Mouse (Mus musculus) liver, embryonic 12.5 days (tissue): ENCODE measurements around the gene Fbf1. TPM values are rescaled to one million over a fixed set of nuclear protein-coding genes. Genes with fewer than 3 reads are reported as not detected.
A peak's percentile ranks its signal among the peaks of the same experiment; 100 is the strongest.
"Not testable (repeated sequence)": the region's sequence is repeated elsewhere in the genome, so short reads cannot be mapped to it uniquely, and the experiment has no call there.

Experiments used
- ATAC-seq: fragments of 200-750 bp; cut with Nextera tagmentation; 2 replicates; pipeline ENCODE4 v1.8.0; 2017; ENCODE audit warnings: moderate number of reproducible peaks, mild to moderate bottlenecking, moderate library complexity
- H3K27ac ChIP-seq: fragments of 300-500 bp; sonication (generic); 2 replicates; pipeline ENCODE4 v1.5.1; 2016; ENCODE audit warnings: mild to moderate bottlenecking
- H3K27me3 ChIP-seq: fragments of 300-500 bp; sonication (generic); replicated peaks from 2 replicates; pipeline ENCODE4 v1.6.1; 2016; ENCODE audit warnings: mild to moderate bottlenecking, moderate library complexity
- H3K36me3 ChIP-seq: fragments of 300-500 bp; sonication (generic); 2 replicates; pipeline ENCODE4 v1.6.1; 2016; ENCODE audit warnings: mild to moderate bottlenecking, moderate library complexity
- H3K4me1 ChIP-seq: fragments of 300-500 bp; sonication (generic); 2 replicates; pipeline ENCODE4 v1.6.1; 2016
- H3K4me2 ChIP-seq: fragments of 300-500 bp; sonication (generic); 2 replicates; pipeline ENCODE4 v1.6.1; 2016; ENCODE audit warnings: mild to moderate bottlenecking, moderate library complexity
- H3K4me3 ChIP-seq: fragments of 300-500 bp; sonication (generic); 2 replicates; pipeline ENCODE4 v1.5.1; 2016; ENCODE audit warnings: mild to moderate bottlenecking, moderate library complexity
- H3K9ac ChIP-seq: fragments of 300-500 bp; sonication (generic); 2 replicates; pipeline ENCODE4 v1.6.1; 2016; ENCODE audit warnings: mild to moderate bottlenecking, moderate library complexity
- H3K9me3 ChIP-seq: fragments of 300-500 bp; sonication (generic); replicated peaks from 2 replicates; pipeline ENCODE4 v1.6.1; 2016; ENCODE audit warnings: mild to moderate bottlenecking, moderate library complexity
- WGBS: fragments of 180-500 bp; shearing (Covaris S2); methylation state at CpG from one replicate; pipeline ENCODE4 v1.1.7; 2016; ENCODE audit not compliant: insufficient replicate concordance; 5-methylcytosine and 5-hydroxymethylcytosine counted together
- polyA plus RNA-seq: library from polyadenylated mRNA; unstranded; fragments of >200 nt; fragmentation: Nextera tagmentation; extraction: Ambion mirVana; gene quantifications from 2 replicates; pipeline ENCODE4 v1.2.1, GENCODE M21; 2016

The Fbf1 gene
- polyA plus RNA-seq, 1 experiment from 2014 or later, result 14.3 TPM

- H3K27ac ChIP-seq, result peak overlapping the region; percentile 68
- 42% methylated on average over 3 of the region's 4 CpGs for WGBS
- no peak overlapping the region for H3K4me3 ChIP-seq
- H3K4me2 ChIP-seq, result no peak overlapping the region; the same call in 1 of the 2 replicates
- H3K4me1 ChIP-seq, result peaks cover 90% of the 10 kb centered on the region
- no peaks in the 10 kb centered on the region for H3K9me3 ChIP-seq
- H3K27me3 ChIP-seq, result peaks cover 20% of the 10 kb centered on the region
- no peaks in the 10 kb centered on the region for H3K36me3 ChIP-seq
- no peak for ATAC-seq
- H3K9ac ChIP-seq, result no peak overlapping the region
Measured at GRCm38 (mm10) chr11:116102472-116102871, 65.5 kb downstream of the Fbf1 start.

GRCm38 (mm10) chr11:116101931-116102381 lies 66.0 kb downstream of the Fbf1 start:
- Histone ChIP-seq H3K36me3 (no peaks in the 10 kb centered on the region), H3K4me2 (peak overlapping the region; percentile 21), H3K9ac (peak overlapping the region; percentile 14; the same call in 1 of the 2 replicates), H3K27me3 (peaks cover 14% of the 10 kb centered on the region), H3K27ac (peak overlapping the region; percentile 68), H3K4me1 (peaks cover 85% of the 10 kb centered on the region), H3K9me3 (0 out of 2 replicates have a peak, but pooled peaks cover under 1% of the 10 kb centered on the region), H3K4me3 (no peak overlapping the region)
- ATAC-seq, result no peak
- 38% methylated on average over 11 of the region's 11 CpGs for WGBS

- peaks cover 74% of the 10 kb centered on the region for H3K4me1 ChIP-seq
- 73% methylated on average over 7 of the region's 7 CpGs for WGBS
- no peak overlapping the region for H3K27ac ChIP-seq
Measured at GRCm38 (mm10) chr11:116100839-116101238, 67.1 kb downstream of the Fbf1 start.

GRCm38 (mm10) chr11:116100385-116100784 lies 67.6 kb downstream of the Fbf1 start:
- 49% methylated on average over 6 of the region's 6 CpGs for WGBS
- Histone ChIP-seq H3K4me3 (no peak overlapping the region), H3K36me3 (no peaks in the 10 kb centered on the region), H3K9me3 (0 out of 2 replicates have a peak, but pooled peaks cover 5% of the 10 kb centered on the region), H3K27me3 (no peaks in the 10 kb centered on the region; the same call in 1 of the 2 replicates), H3K9ac (no peak overlapping the region), H3K27ac (no peak overlapping the region), H3K4me2 (no peak overlapping the region), H3K4me1 (peaks cover 72% of the 10 kb centered on the region)
- no peak for ATAC-seq

More at GRCm38 (mm10) chr11:116100839-116101238, 67.1 kb downstream of the Fbf1 start:
- no peaks in the 10 kb centered on the region for H3K36me3 ChIP-seq
- H3K9ac ChIP-seq, result no peak overlapping the region
- H3K9me3 ChIP-seq, result 0 out of 2 replicates have a peak, but pooled peaks cover 5% of the 10 kb centered on the region
- no peak overlapping the region for H3K4me2 ChIP-seq
- ATAC-seq, result no peak
- no peak overlapping the region for H3K4me3 ChIP-seq
- peaks cover 3% of the 10 kb centered on the region; the same call in 1 of the 2 replicates for H3K27me3 ChIP-seq

- Histone ChIP-seq H3K9me3 (0 out of 2 replicates have a peak, but pooled peaks cover 5% of the 10 kb centered on the region), H3K4me3 (no peak overlapping the region), H3K4me1 (peaks cover 73% of the 10 kb centered on the region), H3K27ac (no peak overlapping the region), H3K27me3 (no peaks in the 10 kb centered on the region), H3K9ac (no peak overlapping the region), H3K36me3 (no peaks in the 10 kb centered on the region), H3K4me2 (no peak overlapping the region)
- WGBS, result 34% methylated on average over 6 of the region's 6 CpGs
- ATAC-seq, result no peak
Measured at GRCm38 (mm10) chr11:116099462-116099861, 68.5 kb downstream of the Fbf1 start.

GRCm38 (mm10) chr11:116098711-116099460 lies 69.1 kb downstream of the Fbf1 start:
- 63% methylated on average over 14 of the region's 14 CpGs for WGBS

GRCm38 (mm10) chr11:116096213-116097108 lies 71.5 kb downstream of the Fbf1 start:
- Histone ChIP-seq H3K36me3 (no peaks in the 10 kb centered on the region), H3K4me1 (peaks cover 56% of the 10 kb centered on the region), H3K9me3 (0 out of 2 replicates have a peak, but pooled peaks cover 5% of the 10 kb centered on the region), H3K4me2 (no peak overlapping the region), H3K9ac (no peak overlapping the region), H3K27me3 (no peaks in the 10 kb centered on the region), H3K27ac (no peak overlapping the region), H3K4me3 (no peak overlapping the region)
- 77% methylated on average over 5 of the region's 5 CpGs for WGBS
- no peak for ATAC-seq

More at GRCm38 (mm10) chr11:116098711-116099460, 69.1 kb downstream of the Fbf1 start:
- Histone ChIP-seq H3K4me1 (peaks cover 71% of the 10 kb centered on the region), H3K9ac (no peak overlapping the region), H3K27ac (no peak overlapping the region; the same call in 1 of the 2 replicates), H3K4me2 (no peak overlapping the region), H3K9me3 (0 out of 2 replicates have a peak, but pooled peaks cover 5% of the 10 kb centered on the region), H3K4me3 (no peak overlapping the region), H3K36me3 (no peaks in the 10 kb centered on the region), H3K27me3 (no peaks in the 10 kb centered on the region)
- ATAC-seq, result no peak

GRCm38 (mm10) chr11:116095573-116095972 lies 72.4 kb downstream of the Fbf1 start:
- WGBS, result 21% methylated on average over 3 of the region's 3 CpGs
- 0 out of 2 replicates have a peak, but pooled peaks cover 5% of the 10 kb centered on the region for H3K9me3 ChIP-seq
- no peaks in the 10 kb centered on the region for H3K27me3 ChIP-seq
- peaks cover 48% of the 10 kb centered on the region for H3K4me1 ChIP-seq
- no peak for ATAC-seq
- H3K4me3 ChIP-seq, result no peak overlapping the region
- no peaks in the 10 kb centered on the region for H3K36me3 ChIP-seq
- H3K4me2 ChIP-seq, result no peak overlapping the region
- no peak overlapping the region for H3K27ac ChIP-seq
- no peak overlapping the region for H3K9ac ChIP-seq

GRCm38 (mm10) chr11:116093771-116094565 lies 74.0 kb downstream of the Fbf1 start:
- ATAC-seq, result peak; percentile 51; the same call in 1 of the 2 replicates
- Histone ChIP-seq H3K9ac (peak overlapping the region; percentile 24), H3K4me3 (0 out of 2 replicates have a peak overlapping the region, but pooled peaks have one; percentile 7), H3K36me3 (no peaks in the 10 kb centered on the region), H3K27me3 (no peaks in the 10 kb centered on the region), H3K9me3 (0 out of 2 replicates have a peak, but pooled peaks cover 5% of the 10 kb centered on the region), H3K27ac (peak overlapping the region; percentile 66), H3K4me1 (peaks cover 33% of the 10 kb centered on the region), H3K4me2 (peak overlapping the region; percentile 51)
- 10% methylated on average over 16 of the region's 16 CpGs for WGBS

GRCm38 (mm10) chr11:116092959-116093358 lies 75.0 kb downstream of the Fbf1 start:
- H3K36me3 ChIP-seq, H3K27me3 ChIP-seq, H3K4me3 ChIP-seq, H3K9me3 ChIP-seq, H3K4me2 ChIP-seq, H3K27ac ChIP-seq, ATAC-seq, H3K9ac ChIP-seq: not testable (repeated sequence)
- WGBS, result 72% methylated on average over 6 of the region's 6 CpGs
- H3K4me1 ChIP-seq, result peaks cover 34% of the 10 kb centered on the region
